ENCODE assay signal across 20 mouse cellular contexts in the genomic region with DNA sequence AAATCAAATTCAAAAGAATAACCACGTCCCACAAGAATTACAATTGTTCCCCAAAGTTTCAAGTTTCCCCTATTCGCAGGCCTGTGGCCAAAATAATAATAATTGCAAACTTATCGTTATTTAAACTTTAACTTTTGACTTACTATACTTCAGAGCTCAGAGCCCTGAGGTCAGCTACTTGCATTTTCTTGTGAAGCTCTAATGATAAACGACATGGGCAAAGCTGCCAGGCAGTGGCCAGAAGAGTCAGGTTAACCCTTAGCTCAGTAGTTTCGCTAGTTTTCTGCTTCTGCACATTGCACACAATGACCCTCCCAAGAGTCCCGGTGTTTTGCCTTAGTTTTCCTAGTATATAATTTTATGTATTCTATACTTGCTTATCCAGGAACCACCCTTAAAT. TPM values are rescaled to one million over a fixed set of nuclear protein-coding genes. Genes with fewer than 3 reads are reported as not detected.
"Had no signal": no experiment of that assay in that cellular context is flagged by ENCODE, and none has a peak within 500 bp of the region (broad histone marks: within the 10 kb centered on the region; RNA-seq: fewer than 3 reads in every experiment).

No protein-coding gene starts in this region.

RNA-seq across cellular contexts. Expression of a gene that starts 1.7 kb away (rescaled TPM):
- polyA plus RNA-seq: heart, adult 2 months; heart, embryonic 10.5 days; heart, embryonic 12.5 days; heart, embryonic 13.5 days; heart, embryonic 14.5 days; heart, embryonic 15.5 days; heart, embryonic 16.5 days; heart, postnatal 0 days; hindbrain, embryonic 10.5 days; hindbrain, embryonic 11.5 days; hindbrain, embryonic 12.5 days; hindbrain, embryonic 13.5 days; hindbrain, embryonic 14.5 days; hindbrain, embryonic 16.5 days; kidney, embryonic 14.5 days; kidney, embryonic 15.5 days; kidney, embryonic 16.5 days; kidney, postnatal 0 days had no signal

RNA-seq across cellular contexts. Expression of a gene that starts 6.7 kb away (rescaled TPM):
- polyA plus RNA-seq: hindbrain, embryonic 16.5 days; hindbrain, postnatal 0 days; inflammation-experienced regulatory T-cells, adult 6 months had no signal
